Mouse (Mus musculus): ENCODE data around the gene Fbxl21.

Gene Fbxl21

DNA sequence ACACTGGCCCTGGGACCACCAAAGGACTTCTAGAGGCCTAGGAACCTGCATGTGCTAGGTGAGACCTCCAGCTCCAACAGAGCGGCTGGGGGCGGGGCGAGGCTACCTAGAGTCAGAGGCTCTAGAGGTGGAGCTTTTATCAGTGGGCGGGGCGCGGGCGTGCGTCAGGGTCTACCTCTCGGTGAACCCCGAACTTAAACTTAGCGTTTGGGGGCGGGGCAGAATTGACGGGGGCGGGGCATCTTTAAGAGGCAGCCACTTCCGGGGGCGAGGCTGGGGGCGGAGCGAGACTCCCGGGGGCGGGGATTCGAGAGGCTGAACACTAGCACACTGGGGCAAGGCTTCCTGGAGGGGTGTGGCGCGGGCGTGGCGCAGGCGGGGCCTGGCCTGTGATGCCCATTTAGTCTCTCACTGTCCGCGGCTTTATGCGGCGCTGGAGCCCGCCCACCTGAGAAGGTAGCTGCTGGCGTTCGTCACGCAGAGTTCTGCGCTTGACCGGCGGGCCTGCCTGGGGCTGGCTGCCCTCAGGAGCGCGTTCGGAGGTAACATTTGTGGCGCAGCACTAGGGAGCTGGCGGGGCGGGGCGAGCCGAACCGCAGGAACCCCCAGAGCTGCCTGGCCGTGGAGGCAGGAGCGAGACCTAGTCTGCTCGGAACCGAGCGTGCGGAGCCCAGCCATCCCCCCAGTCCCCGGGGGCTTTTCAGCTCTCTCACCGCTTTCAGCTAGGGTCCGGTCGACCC is at the start of gene Fbxl21:
Gene Fbxl21, plus strand, starts transcription at position 392 of the 740 bp plus-strand sequence.
- peak; percentile 64 to 91 for DNase-seq (ENCODE audit: low spot score in 2 of 2)

- no peak for DNase-seq (ENCODE audit: low spot score in 2 of 2)
Measured at GRCm38 (mm10) chr13:56472661-56473060, 49.6 kb upstream of the Fbxl21 start.

DNA sequence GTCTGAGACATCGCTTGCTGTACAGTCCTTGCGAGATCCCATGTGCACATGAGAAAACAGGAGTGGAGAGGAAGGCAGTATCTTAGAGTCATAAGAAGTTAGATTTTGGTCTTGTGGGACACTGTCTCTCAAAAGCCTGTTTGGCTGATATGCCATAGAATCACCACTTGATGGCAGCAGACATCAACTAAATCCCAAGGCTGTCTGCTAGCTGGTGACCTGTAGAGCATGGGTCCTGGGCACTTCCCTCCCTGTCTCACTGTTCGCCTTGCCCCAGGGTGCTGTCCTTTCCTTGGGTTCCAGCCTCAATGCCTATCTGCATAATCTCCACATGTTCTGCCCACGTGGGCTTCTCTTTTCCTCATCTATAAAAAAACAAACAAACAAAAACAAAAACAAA is 46.9 kb upstream of the Fbxl21 start:
- DNase-seq (ENCODE audit: low spot score in 2 of 2) = peak in 1 of 2 experiments; percentile 42

DNA sequence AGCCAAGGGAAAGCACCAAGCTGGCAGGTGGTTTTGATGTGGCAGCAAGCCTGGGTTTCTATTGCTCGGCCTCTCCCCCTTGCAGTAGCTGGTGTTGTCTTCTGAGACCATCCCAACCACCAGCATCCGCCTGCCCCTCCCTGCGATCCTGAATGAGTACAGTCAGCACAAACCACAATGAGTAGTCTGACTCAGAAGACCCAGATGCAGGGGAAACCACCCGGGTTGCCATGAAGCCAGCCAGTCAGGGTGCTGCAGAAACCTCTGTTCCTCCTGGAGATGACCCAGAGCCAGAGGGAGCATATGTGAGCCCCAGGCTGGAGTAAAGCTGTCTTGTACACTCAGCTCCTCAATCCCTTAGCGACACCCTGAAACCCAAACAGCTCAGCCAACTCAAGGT is 45.5 kb upstream of the Fbxl21 start:
- DNase-seq (ENCODE audit: low spot score in 2 of 2) = peak in 1 of 2 experiments; percentile 31

GRCm38 (mm10) chr13:56477271-56477670 is 45.0 kb upstream of the Fbxl21 start:
- no peak for DNase-seq (ENCODE audit: low spot score in 2 of 2)

- DNase-seq (ENCODE audit: low spot score in 2 of 2) = no peak
Measured at GRCm38 (mm10) chr13:56478027-56478426, 44.2 kb upstream of the Fbxl21 start.

GRCm38 (mm10) chr13:56482146-56482545 is 40.1 kb upstream of the Fbxl21 start, which contains the start of gene Il9:
Gene Il9, minus strand, starts transcription at chr13:56482246.
- no peak for DNase-seq (ENCODE audit: low spot score in 2 of 2)

DNA sequence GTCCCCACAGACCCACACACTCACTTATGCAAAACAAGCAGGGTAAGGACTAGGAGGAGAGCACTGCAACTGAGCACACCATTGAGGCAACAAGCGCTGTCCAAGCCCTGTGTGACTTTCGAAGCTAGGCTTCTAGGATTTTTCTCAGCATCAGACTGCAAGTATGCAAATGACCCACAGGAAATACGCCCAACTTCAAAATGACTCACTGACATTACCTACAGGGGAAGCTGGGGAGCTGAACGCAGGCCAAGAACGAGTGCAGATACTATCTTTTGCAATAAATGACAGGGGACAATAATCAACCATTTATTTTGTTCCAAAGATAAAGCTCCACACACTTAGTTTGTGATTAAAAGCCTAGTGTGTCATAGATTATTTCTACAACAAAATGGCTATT is 34.3 kb upstream of the Fbxl21 start:
- DNase-seq (ENCODE audit: low spot score in 2 of 2) = no peak

GRCm38 (mm10) chr13:56494440-56494839 is 27.8 kb upstream of the Fbxl21 start:
- DNase-seq (ENCODE audit: low spot score in 2 of 2) = no peak

- DNase-seq (ENCODE audit: low spot score in 2 of 2) = no peak
Measured at GRCm38 (mm10) chr13:56500132-56500531, 22.1 kb upstream of the Fbxl21 start.

DNA sequence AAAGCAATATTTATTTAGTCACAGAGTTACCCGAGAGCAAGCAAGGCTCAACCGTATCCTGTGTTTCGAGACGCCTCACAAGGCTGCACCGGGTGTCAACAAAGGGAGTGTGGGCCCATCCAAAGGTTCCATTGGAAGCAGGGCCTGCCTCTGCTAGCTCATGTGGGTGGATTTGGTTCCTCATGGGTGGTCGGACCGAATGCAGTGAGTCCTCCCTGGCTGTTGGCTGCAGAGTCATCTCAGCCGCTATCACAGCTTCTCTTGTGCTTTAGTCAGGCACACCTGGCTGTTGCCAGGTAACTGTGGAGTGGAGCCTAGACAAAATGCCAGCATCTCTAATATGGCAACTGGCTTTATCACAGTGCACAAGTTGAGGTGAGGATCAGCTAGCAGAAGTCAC is 21.6 kb upstream of the Fbxl21 start:
- no peak for DNase-seq (ENCODE audit: low spot score in 2 of 2)

- no peak for DNase-seq (ENCODE audit: low spot score in 2 of 2)
Measured at GRCm38 (mm10) chr13:56501866-56502420, 20.3 kb upstream of the Fbxl21 start.

GRCm38 (mm10) chr13:56506871-56507496 is 15.3 kb upstream of the Fbxl21 start:
- no peak for DNase-seq (ENCODE audit: low spot score in 2 of 2)

DNA sequence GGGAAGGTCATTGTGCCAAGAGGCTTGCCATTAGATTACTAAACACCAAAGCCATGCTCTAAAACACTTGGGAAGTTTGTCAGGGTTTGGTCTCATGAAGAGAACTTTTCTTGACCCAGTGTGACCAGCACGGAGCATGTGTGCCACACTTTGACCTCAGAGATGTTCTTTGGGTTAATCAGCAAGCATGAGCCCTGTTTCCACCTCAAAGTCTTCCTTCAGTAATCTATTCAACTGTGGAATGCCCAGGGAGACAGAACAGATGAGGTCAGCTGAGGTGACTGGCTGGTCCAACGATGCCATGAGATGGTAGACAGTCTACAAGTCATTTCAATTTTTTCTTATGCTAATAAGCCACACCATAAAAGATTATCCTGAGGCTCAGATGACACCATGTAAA is 12.5 kb upstream of the Fbxl21 start:
- DNase-seq (ENCODE audit: low spot score in 2 of 2) = no peak

DNA sequence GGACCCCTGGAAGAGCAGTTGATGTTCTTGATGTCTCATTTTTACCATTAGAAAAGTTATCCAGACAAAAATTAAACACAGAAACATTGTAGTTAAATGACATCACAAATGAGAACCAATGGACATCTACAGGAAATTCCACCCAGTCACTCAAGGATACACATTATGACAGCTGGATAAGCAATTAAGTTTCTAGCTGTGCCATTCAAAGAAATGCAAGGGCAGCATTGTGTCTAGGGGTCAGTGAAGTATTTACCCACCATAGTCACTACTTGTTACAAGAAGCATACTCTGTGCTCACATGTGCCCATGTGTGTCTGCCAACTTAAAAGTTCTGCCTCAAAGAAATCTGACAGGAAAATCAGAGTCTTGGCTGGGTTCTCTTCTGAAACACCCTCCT is 8.7 kb upstream of the Fbxl21 start:
- no peak for DNase-seq (ENCODE audit: low spot score in 2 of 2)

- no peak for DNase-seq (ENCODE audit: low spot score in 2 of 2)
Measured at GRCm38 (mm10) chr13:56516311-56516710, 6.0 kb upstream of the Fbxl21 start.

DNA sequence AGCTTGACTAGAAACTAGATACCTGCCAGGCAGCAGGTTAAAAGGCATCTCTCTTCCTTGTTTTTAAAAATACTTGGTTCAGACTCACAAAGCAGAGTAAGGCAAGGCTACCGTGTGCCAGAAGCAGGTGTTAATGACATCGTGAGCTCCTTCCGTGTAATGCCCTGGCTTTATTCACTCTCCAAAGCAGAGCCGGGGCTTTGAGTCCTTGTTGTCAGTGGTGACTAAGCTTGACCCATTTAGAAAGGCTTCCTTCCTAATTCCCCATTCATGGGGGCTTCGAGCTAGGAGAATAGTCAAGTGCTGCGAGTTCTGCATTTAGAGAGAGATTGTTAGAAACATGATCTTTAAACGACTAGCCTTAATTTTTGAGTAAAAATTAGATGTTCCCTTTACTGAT is 5.5 kb upstream of the Fbxl21 start:
- no peak for DNase-seq (ENCODE audit: low spot score in 2 of 2)

DNA sequence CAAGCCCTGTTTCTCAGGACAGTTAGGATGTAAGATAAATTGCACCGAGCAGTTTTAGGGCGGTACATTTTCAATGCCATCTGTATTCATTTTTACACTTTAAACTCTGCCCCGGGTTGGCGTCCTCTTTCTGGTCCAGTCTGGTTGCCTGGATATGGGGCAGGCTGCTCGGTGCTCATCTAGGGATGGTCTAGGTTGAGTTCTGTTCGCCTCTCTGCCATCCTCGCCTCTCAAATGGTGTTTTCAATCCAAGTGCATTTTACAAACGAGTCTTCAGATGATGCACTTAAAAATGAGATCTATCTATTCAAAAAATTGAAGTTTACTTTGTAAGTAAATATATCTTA is 522 bp downstream of the Fbxl21 start:
- no peak for DNase-seq (ENCODE audit: low spot score in 2 of 2)

GRCm38 (mm10) chr13:56526871-56527270 is 4.6 kb downstream of the Fbxl21 start:
- DNase-seq (ENCODE audit: low spot score in 2 of 2) = no peak

- no peak for DNase-seq (ENCODE audit: low spot score in 2 of 2)
Measured at GRCm38 (mm10) chr13:56527846-56528245, 5.6 kb downstream of the Fbxl21 start.

GRCm38 (mm10) chr13:56528281-56528680 is 6.0 kb downstream of the Fbxl21 start:
- DNase-seq (ENCODE audit: low spot score in 2 of 2) = no peak

DNA sequence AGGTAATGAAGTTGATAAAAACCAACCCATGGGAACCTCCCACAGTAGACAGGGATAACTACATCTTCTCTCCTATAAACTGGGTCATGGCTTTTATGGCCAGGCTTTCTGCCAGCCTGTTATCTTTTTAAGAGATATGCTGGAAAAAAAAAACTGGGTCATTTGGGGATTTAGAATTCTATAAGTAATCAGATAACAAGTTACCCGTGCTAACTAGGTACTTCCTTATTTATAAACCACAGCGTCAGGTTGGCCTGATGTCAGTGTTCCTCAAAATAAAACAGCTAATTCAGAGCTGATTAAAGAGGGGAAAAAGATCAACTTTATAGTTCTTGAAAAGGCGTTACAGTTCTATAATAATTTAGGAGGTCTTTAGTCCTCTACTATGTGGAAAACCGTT is 6.8 kb downstream of the Fbxl21 start:
- no peak for DNase-seq (ENCODE audit: low spot score in 2 of 2)

DNA sequence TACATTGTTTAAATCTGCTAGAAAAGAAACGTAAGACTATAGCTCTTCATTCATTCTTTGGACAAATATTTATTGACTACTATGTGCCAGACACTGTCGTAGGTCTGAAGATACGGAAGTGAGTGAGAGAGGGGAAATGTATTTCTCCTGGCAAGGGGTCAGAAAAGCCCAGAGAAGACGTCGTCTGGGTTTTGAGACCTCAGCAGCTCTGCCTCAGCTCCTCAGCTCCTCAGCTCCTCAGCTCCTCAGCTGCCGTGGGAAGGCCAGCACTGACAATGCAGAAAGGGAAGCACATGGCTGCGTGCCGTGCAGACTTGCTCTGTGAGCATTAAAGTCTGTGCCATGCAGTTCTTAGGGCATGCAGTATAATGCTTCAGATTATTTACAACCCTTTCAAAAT is 7.4 kb downstream of the Fbxl21 start:
- DNase-seq (ENCODE audit: low spot score in 2 of 2) = no peak

Data from spleen, postnatal 10 days (tissue).